Mouse (Mus musculus) kidney, adult 8-10 months (tissue): Measurements from ENCODE around the gene Eif2a.
"Not testable (repeated sequence)": the region's sequence is repeated elsewhere in the genome, so short reads cannot be mapped to it uniquely, and the experiment has no call there.

Source experiments
- DNase-seq, 2 experiments: peaks; one replicate each; pipeline ENCODE4 v3.0.0; 2022

The Eif2a gene

GRCm38 (mm10) chr3:58523386-58523785 lies 2.2 kb upstream of the Eif2a start:
- DNase-seq = no peak

- no peak for DNase-seq
These were observed 1.4 kb upstream of the Eif2a start for GRCm38 (mm10) chr3:58524246-58524645.

GRCm38 (mm10) chr3:58525166-58525565 lies 455 bp upstream of the Eif2a start:
- peak in 1 of 2 experiments; percentile 31 for DNase-seq

DNA sequence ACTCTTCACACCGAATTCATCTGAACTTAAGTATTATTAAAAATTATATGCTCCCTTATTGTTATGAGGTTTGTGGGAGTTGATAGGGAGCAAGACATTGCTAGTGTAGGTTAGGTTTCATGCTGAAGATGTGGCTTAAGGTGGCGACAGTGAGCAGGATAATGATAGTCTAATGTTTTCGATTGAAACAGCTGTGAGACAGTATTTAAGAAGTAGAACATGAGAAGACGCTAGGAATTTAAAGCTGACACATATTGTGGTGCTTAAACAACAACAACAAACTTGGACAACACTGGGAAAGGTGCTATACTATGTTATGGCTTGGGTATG lies 752 bp downstream of the Eif2a start:
- DNase-seq = no peak

DNA sequence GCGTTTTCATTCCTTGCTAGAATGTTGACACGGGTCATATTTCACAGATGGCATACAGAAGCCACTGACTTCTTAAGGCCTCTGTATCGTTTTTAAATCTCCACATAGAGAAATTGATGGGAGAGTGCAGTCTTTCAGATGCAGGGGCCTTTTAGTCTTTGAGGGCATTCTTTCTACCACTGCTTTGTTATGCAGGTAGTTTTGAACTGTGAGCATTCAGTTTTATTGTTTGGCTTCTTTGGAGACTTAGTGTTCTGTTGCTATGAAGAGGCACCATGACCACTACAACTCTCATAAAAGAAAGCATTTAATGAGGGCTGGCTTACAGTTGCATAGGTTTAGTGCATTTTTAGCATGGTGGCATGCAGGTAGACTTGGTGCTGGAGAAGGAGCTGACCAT lies 11.0 kb downstream of the Eif2a start:
- DNase-seq = no peak

DNA sequence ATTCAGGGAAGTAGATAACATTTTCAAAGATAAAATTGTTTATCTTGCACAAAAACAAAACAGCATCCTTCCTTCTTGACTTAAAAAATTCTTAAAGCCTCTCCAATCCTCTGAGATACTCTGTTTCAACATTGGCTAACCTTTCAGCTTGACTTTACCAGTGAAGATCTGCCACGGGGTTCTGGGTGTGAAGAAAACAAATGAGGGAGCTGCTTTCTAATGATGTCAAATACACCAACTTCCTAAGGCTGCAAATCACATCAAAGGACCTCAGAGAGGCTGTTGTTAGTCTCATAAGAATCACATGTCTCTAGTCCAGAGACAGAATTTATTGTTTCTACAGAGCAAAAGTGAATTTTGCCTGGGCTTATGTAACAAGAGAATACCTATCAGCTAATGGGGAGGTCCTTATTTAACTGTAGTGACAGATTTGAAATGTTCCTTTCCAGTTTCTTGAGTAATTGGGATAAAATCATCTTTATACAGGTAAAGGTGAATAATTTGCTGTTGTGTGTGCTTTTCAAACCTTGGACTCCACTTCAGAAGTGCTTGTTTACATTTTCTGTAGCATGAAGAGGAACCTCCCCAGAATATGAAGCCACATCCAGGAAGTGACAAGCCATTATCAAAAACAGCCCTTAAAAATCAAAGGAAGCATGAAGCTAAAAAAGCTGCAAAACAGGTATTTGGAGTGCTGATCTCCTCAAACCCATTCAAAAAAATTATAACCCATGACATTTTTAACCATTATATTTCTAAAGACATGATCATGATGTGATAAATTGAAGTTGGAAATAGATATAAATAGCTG lies 26.6 kb downstream of the Eif2a start:
- no peak for DNase-seq

- no peak for DNase-seq
These were observed 31.0 kb downstream of the Eif2a start for GRCm38 (mm10) chr3:58556649-58557048.

- no peak for DNase-seq
These were observed 34.3 kb downstream of the Eif2a start for GRCm38 (mm10) chr3:58559887-58560286.

- DNase-seq = no peak
These were observed 35.8 kb downstream of the Eif2a start for GRCm38 (mm10) chr3:58561437-58561836.

- no peak for DNase-seq
These were observed 45.2 kb downstream of the Eif2a start for GRCm38 (mm10) chr3:58570821-58571220.

DNA sequence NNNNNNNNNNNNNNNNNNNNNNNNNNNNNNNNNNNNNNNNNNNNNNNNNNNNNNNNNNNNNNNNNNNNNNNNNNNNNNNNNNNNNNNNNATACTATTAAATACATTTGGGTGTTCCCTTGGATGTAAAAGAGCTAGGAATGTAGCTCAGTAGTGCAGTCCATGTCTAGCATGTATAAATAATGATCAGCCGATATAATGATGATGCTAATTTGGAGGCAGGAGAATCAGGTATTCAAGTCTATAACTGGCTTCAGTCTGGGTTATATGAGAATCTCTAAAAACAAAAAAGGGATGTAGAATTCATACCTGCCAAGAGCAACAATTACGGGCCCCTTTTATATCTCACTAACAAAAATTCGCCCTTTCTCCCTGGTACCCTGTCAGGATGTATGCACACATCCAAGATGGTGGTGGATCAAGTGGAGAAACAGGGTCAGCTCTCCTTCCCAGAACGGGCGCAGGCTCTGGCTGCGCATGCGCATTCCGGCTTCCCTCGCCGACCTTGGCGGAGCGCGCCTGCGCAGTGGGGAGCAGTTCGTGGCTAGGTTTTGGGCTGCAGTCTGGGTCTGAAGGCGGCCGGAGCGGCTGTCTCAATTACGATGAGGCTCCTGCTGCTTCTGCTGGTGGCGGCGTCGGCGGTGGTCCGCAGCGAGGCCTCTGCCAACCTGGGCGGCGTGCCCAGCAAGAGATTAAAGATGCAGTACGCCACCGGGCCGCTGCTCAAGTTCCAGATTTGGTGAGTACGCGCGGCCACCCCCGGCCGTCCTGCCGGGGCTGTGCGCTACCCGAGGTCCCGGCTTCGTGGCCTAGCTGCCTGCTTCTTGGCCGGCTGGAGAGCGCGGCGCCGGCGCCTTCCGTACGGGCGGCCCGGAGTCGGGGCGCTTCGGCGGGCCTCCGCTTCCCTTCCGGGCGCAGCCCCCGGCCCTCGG lies 50.8 kb downstream of the Eif2a start, which contains the start of gene Selenot:
TSS of gene Selenot (plus strand) at position 500 of the 930 bp plus-strand sequence.
- peak; percentile 95 to 96 for DNase-seq

GRCm38 (mm10) chr3:58577067-58577503 lies 51.5 kb downstream of the Eif2a start:
- DNase-seq = peak; percentile 51 to 67

GRCm38 (mm10) chr3:58577506-58578050 lies 52.0 kb downstream of the Eif2a start:
- DNase-seq = peak in 1 of 2 experiments; percentile 43

GRCm38 (mm10) chr3:58581530-58581929 lies 55.9 kb downstream of the Eif2a start:
- no peak for DNase-seq

DNA sequence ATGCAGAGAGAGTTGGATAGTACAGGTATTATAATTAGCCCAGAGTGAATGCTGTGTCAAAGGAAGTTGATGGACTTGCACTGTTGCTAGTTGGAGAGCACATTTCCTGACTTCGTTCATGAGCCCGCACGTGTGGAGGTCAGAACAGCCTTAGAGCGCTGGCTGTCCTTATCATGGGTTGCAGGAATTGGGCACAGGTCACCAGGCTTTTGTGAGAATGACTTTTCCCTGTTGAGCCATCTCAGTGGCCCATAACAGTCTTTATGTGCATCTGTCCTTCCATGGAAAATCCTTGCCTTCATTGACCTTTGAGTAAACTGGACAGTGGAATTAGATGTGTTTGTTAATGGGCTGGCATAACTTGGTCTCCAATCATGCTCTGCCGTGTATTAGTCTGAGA lies 56.7 kb downstream of the Eif2a start:
- DNase-seq = no peak

- peak; percentile 39 to 54 for DNase-seq
These were observed 57.3 kb downstream of the Eif2a start for GRCm38 (mm10) chr3:58582788-58583426.

DNA sequence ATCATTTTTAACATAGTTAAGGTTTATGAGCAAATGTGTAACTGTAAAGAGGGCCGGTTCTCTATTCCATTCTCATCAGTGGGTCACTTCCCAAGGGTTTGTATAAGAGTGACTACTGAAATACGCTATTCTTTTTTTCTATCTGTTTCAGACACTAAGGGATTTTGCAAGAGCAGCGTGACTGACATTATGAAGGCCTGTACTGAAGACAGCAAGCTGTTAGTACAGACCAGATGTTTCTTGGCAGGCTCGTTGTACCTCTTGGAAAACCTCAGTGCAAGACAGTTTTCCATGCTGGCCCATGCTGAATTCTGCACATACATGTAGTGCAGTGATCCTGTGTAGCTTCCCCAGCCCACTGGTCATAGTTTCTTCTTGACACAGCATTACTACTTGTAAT lies 64.9 kb downstream of the Eif2a start:
- not testable (repeated sequence) for DNase-seq

- not testable (repeated sequence) for DNase-seq
These were observed 67.0 kb downstream of the Eif2a start for GRCm38 (mm10) chr3:58592666-58593065.

DNA sequence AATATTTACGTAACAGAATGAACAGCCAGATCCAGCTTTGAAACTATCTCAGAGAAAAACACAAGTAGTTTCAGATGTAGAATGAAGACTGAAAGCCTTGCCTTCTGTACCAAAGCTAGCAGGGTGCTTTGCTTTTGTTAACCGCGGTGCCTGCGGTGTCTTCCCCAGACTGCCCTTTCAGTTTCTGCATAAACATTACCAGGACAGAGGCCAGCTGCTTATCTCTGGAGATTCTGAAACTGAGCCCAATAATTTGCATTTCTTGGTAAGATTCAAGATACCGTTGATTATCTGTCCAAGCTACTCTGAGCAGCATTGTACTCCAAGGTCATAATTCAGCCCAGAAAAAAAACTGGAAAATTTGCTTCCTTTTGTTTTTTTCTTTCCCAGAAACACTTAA lies 68.0 kb downstream of the Eif2a start:
- DNase-seq = no peak
